Mouse (Mus musculus) right cerebral cortex, postnatal 25 days (tissue): ENCODE data around the gene Ak2.

Experiments used
- DNase-seq: peaks from one replicate; pipeline ENCODE4 v3.0.0; 2022

The Ak2 gene

DNA sequence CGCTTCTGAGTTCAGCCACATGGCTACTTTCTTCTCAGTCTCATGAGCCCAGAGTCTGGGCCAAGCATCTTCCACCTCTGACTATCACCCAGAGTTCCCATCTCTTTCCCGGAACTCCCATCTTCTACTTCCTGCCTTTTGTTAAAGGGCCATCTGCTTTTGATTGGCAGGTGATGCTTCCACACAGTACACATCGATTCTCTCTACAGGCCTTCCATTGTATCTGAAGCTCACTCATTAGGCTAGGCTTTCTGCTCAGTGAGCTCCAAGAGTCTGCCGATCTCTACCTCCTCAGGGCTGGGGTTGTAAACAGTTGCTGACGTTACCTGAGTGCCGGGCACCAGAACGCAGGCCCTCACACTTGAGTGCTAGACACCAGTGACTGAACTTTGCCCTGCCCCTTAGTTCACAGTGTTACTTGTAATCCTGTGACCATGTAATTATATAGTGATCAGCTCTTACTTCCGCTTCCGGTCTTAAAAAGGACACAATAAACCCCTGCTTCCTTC lies at the start of gene Ak2:
Gene Ak2, plus strand, starts transcription at position 459 of the 509 bp plus-strand sequence.
- DNase-seq: no peak

DNA sequence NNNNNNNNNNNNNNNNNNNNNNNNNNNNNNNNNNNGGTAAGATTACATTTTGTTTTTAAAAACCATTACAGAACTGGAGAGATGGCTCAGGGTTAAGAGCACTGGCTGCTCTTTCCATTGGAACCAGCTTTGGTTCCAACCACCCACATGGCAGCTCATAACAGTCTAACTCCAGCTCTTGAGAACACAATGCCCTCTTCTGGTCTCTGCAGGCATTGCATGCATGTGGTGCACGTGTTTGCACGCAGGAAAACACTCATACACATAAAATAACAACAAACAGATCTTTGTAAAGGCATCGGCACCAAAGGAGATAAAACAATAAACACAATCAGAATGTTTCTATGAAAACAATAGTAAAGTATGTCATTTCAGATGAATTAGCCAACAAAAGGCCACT lies 49.4 kb upstream of the Ak2 start:
- DNase-seq: no peak

DNA sequence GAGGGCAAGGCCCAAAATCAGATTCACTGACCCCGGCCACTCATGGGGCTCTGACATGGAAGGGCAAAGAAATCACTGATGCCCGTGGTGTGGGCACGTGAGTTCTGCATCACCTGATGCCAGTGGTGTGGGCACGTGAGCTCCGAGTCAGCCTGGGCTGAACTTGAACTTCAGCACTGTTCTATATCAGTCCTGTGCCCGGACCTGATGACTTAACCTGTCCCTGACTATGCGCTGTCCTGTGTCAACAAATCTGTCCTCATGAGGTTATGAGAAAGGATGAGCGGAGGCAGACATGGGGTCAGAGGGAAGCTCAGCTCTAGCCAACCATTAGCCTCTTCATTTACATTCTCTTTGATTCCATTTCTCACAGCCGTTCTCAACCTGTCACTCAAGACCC lies 45.0 kb upstream of the Ak2 start:
- no peak for DNase-seq

DNA sequence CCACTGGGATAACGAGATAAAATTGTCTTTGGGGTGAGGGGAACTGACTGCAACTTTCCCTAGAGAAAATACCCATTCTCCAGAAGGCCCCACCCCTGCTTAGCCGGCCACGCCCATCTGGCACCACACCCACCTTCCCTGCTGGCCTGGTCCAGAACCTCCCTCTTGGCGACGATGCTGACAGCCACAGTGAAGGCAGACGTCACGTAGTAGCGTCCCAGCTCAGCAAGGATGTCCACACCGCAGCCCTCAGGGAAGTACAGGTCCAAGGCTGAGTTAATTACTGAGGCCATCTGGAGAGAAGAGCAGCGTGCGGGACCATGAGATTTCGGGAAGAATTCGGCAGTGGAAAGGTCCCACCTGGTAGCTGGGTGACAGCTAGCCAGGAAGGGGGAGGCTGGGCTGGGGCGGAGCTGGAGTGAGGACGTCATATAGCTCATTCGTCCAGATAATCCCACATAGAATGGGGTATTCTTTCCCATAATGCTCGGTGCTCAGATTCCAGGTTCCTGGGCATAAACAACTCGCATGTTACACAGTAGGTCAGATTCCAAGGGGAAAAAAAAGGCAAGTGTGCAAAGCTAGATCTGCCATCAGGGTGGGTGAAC lies 44.3 kb upstream of the Ak2 start:
- DNase-seq: no peak

DNA sequence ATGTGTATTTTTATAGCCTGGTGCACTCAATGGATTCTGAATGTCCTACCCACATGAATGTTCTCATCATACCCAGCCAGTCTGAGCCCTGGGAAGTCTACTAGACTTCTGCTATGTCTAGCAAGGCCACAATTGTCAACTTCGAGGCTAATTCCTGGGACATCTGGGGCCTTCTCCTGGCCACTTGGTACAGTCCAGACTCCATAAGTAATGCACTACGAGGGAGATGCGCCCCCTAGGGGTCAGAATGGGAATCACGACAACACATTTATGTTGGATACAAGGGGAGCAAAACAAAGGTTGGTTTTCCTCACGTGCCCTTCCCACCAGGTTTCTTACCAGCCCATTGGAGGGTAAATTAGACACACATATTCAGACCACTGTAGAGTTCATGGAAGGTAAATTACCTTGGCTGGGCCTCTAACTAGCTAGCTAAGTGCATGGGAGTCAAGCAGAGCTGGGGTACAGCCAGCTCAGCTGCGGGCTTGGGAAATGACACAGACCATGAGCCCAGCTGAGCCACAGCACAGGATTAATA lies 43.6 kb upstream of the Ak2 start:
- DNase-seq: no peak

DNA sequence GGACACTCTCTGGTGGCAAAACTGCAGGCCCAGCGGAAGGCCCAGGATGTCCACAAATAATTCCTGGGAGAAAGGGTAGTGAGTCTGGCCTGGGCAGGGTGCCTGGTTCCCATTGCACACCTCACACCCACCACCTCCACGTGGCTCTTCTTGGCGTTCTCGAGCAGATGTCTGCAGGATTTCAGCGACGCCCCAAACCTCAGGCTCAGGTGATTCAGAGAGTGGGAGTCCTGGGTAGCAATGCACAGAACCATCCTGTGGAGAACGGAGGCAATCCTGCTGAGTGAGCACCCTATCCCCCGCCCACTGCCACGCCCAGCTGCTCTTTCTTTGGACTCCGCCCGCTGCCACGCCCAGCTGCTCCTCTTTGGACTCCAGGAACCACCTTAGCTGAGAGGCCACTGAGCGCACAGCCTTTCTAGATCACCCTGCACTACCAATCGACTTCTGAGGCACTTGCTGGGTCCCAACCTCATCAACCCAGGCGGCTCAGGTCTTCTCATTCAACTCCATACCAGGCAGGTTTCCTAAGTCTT lies 42.2 kb upstream of the Ak2 start:
- DNase-seq: peak; percentile 50

DNA sequence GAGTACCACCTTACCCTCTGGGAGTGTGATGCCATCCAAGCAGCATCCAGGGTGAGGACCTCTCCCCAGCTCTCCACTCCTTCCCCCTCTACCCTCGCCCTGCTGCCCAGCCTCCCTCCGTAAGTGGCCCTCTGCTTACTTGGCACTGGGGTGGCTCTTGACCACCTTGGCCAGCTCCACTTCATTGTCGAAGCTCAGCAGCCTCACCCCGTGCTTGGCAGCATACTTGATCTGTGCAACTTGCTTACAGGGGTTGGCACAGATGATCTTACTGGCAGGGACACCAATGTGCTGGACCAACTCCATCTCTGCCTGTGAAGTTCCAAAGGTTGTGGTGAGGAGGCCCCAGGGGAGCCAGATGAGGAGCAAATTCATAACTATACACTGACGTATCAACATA lies 41.3 kb upstream of the Ak2 start:
- DNase-seq: no peak

DNA sequence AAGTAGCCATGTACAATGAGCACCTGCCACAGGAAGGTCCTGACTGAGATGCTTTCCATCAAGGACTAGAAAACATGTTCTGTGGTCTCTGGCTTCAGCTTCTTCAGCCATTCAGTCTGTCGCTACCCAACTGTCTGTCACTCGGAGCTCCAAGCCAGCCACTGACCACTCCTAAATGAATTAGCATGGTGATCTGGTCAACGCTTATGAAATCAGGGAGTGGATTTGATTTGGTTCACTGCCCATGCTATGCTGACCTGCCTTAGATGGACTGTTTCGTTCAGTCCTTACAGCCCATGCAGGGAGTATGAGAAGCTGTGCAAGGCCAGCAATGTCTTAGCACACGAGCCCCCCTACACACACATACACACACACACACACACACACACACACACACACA lies 37.9 kb upstream of the Ak2 start:
- DNase-seq: no peak

DNA sequence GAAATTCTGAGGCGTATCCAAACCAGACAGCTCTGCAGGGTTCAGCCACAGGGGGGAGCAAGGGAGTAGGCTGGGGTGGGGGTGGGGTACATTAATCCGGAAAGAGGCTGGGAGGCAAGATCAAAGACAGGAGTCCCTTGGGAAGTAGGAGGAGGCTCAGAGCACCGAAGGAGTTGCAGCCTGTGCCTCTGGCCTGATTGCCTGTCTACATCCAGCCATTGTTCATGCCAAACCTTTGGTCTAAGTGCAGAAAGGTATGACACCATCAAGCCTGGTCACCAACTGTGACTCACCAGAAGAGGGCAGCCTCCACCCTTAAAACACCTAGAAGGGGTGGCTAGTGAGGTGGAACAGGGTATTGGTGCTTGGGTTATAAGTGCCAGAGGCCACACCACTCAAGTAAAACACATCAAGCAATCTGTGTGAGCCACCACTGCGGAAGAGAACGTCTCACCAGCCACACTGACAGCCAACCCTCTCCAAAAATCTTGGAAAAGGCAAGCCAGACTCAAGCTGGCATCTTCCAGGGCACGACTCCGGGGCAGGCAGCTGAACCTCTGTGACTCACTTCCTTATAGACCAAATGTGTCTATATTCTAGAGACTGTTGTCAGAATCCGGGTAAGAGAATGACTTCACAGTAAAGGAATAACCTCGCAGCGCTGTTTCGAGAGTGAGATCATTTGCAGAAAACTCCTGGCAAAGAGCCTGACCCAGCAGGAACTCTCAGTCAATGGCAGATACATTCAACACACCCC lies 34.4 kb upstream of the Ak2 start:
- DNase-seq: no peak

DNA sequence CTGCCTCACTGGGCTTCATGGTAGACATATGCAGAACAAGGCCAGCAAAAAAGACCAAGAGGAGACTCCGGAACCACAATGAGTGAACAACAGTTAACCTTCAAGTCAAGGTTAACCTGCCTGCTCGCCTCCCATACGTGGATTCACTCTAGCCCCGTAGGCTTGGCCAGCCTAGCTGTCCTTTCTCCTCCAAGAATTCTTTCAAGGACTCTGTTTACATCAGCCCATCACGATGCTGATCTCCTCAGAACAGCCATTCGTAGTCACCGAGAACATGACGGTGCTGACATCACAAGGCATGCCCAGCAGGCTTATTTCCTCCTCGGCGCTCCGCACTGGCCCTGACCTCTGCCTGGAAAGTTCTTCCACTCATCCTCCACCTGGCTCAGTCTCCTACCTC lies 33.6 kb upstream of the Ak2 start:
- no peak for DNase-seq

DNA sequence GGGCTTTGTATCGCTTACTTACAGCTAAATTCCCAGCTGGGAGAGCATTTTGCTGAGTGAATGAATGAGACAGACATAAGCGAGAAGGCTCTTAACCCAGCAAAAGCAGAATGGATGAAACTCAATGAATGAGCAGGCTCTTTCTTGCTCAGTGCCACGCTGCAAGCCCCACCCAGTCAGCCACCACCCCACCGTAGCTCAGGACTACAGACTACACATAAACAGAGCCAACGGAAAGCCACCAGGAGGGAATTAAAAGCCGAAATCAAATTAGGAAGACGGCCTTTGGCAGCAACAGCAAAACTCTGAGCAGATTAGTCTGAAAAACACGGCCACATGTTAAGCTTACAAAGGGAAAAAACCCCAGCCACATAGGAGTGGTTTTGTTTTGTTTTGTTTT lies 32.9 kb upstream of the Ak2 start:
- DNase-seq: no peak

DNA sequence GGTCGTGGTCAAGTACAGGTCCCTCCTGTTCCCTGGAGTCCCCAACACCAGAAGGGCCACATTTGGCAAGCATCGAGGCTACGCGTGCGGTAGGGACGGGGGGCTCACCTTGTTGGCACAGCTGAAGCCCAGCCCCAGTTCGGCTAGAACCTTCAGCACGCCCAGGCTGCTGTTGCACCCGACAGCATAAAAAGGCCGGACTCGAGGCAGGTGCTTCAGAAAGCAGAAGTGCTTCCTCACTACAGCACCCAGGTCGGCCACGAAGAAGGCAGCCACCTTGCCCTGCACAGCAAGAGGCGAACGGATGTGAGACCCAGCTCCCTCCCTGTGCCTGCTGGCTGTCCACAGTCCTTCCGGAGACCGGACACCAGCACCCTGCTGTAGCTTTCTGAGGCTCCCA lies 32.1 kb upstream of the Ak2 start:
- DNase-seq: no peak

DNA sequence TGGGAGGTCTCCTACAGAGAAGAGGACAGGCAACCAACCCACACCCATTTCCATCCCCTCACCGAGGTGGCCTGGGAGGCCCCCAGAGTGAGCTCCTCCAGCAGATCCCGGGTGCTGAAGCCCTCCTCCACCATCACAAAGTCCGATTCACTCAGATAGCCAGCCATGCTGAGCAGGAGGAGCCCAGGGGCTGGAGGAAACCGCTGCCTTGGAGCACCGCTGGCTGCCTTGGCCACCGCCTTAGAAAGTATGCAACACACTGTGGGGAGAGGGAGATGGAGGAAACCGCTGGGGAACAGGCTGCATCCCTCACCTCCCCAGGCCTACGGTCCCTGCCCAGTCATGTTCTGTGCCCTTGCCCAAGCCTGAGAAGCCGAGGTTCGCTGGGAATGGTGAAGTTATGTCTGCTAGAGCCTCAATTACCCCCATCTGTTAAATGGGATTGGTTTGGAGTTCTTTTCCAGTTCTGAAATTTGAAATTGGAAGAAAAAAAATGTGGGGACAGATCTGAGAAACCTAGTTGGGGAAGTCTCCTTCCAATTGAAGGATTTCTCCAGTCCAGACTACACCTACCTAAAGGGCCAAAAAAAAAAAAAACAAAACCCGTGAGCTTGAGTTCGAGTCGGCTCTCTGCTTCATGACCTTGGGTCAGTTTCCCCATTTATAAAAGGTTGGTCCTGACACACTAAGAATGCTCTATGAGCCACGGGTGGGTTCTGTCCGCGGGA lies 30.3 kb upstream of the Ak2 start:
- no peak for DNase-seq

DNA sequence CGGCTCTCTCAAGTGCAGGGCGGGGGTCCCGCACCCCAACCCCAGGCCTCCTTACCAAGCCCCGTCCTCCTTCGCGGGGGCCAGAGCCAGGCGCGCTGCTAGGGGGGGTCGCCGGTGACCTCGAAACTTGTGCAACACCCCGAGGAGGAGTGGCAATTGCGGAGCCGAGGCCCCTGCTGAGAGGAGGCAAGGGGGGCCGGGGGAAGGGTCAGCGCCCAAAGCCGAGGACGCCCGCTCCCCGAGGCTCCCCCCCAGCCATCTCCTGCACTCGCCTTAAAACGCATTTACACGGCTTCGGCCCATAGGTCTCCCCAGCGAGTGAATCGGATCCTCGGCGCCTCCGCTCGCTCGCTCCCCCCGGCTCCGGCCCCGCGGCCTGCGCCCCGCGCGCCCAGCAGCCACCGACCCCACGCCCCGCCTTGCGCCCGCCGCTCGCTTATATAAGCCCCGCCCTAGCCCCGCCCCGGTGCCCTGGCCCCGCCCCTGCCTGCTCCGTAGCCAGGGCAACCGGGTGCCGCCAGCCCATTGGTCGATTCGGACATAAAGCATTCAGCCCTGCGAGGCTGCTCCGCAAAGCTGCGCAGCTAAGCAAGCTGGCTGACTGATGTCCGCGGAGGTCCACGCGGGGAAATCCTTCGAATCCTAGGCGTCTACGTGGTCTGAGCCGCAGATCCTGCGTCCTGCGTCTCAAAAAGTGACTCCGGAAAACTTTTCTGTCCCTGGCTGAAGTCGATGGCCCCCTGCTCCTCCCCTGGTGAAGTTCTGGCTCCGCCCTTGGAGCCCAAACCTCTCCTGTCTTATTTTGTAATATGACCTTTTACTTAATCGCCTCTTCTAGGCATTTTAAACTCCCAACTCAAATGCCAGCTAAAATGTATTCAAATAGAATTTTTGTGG lies 29.5 kb upstream of the Ak2 start, which contains the start of gene Azin2:
Gene Azin2, minus strand, starts transcription at position 414 of the 897 bp plus-strand sequence.
- peak; percentile 89 for DNase-seq

DNA sequence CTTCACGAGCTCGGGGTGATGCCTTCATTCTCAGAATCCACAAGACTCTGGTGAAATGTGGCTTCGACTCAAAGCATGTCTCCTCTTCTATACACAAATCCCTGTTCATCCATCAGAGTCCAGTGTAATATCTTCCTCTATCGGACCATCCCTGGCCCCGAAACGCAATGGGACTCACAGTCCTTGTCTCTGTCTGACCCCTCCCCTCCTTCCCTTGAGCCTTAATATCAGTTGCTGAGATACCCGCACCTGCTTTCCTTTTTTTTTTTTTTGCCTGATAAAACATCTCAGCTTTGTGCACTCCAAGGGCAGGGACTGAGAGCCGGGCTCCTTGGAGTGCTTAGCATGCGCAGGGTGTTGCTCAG lies 28.9 kb upstream of the Ak2 start:
- no peak for DNase-seq

DNA sequence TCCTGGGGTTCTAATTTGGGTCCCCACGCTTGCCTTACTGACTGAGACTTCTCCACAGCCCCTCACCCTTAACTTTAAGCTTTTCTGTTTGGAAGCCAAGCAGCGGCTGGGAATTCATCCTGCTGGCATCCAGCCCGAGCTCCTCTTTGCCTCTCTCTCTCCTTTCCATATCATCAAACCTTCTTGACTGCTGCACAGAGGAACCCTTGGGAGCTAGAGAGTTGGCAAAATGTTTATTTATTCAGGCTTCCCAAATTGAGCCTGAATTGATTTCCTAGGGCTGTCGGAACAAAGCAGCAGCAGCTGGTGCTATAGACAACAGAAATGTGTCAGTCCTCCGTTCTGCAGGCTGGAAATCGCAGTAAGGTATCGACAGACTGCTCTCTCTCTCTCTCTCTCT lies 25.0 kb upstream of the Ak2 start:
- DNase-seq: no peak

DNA sequence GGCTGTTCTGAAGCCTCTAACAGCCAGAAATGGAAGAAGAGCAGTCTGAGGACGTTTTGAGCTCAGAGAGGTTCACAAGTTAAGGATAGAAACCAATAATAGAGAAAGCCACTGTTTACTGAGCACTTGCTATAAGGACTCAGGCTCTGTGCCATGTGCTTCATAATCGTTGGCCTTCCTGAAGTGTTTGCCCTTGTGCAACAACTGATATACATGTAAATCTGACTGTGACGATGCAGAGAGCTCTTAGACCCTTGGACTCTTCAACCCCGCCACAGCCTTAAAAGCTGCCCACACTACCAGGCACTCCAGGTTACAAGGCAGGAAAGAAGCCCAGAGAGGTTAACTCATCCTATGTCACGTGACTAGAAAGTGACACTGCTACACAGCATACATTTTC lies 22.7 kb upstream of the Ak2 start:
- no peak for DNase-seq

DNA sequence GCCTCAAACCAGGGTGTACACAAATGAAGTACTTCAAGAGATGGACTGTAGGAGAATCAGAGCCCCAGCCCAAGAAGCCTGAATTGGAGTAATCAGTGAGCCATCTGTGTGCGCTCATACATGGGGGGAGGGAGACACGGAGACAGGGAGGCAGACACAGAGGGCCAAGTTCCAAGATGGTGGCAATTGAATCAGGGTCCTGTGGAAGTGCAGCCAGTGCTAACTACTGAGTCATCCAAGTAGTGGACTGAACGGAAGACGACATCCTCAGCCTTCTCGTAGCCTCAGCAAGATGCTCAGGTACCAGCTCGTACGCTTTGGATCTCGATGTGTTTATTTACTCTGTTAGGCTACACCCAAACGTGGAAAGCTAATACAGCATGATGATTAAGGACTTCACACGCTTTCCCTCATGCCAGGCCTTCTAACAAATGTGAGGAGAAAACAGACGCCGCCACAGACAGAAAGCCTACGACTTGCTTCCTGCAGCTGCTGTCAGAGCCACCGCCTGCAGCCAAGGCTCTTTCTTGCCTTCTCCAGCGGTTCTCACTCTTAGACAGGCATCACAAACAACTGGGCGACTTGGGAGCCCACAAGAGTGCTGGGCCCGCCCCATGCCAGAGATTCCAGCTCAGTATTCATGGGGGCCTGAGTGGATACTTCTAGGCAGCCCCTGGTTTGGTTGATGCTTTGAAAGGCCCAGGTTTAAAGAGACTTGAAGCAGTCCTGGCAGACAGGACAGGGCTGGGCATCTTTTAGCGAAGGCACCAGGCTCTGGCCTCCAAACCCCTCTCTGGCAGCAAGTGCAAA lies 21.9 kb upstream of the Ak2 start:
- DNase-seq: no peak

DNA sequence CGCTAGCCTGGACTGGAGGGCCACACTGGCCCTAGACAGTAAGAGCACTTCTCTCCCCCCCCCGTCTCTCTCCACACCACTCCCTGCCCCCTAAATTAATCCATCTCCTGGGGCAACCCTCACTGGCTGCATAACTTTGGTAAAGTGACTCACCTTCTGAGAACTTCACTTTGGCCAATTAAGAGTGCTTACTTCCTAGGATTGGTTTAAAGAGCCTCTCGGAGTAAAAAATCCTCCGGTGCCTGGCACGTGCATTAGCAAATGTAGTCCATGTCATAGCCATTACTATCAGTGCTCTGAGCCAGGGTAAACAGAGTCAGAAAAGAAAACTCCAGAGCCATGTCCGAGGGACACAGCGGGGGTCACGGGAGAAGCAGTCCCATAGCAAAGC lies 21.3 kb upstream of the Ak2 start:
- no peak for DNase-seq

DNA sequence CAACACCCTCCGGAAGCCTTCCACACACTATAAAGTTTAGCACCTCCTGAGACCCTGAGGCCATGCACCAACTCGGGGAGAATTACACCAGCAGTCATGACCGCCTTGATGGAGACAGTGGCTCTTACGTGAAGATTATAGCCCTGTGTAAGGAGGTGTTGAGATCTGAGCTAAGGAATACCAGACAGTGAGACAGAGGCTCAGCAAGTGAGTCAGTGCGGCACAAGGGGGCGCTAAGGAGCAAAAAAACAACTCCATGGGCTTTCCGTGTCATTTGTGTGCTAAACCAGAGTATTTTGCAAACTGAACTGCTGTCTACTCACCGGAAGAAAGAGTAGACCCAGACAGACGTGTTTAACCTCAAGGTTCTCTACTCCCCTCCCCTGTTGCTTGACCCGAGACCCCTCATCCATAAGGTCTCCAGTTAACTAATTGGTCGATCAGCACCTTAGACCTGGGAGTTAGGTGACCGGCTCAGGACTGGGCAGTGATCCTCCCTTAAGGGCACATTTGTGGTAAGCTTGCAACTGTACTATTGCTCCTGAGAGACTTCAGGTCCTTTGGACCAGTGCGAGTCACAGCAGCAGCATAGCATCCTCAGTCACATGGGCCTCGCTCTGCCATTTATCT lies 20.6 kb upstream of the Ak2 start:
- DNase-seq: no peak

DNA sequence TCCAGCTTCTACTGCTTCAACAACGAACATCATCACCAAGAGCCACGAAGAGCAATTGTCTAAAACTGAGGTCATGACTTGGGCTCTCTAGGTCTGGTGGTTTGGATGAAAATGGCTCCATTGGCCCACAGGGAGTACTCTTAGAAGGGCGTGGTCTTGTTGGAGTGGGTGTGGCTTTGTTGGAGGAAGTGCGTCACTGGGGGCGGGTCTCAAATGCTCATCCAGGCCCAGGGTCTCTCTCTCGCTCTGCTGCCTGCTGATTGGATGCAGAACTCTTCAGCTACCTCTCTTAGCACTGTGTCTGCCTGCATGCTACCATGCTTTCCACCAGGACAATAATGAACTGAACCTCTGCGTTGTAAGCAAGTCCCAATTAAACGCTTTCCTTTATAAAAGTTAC lies 17.1 kb upstream of the Ak2 start:
- no peak for DNase-seq
